Mouse (Mus musculus) heart, embryonic 12.5 days (tissue): ENCODE results near the gene Epo. TPM values are rescaled to one million over a fixed set of nuclear protein-coding genes. Genes with fewer than 3 reads are reported as not detected.

Source experiments
- ATAC-seq: fragments of 200-750 bp; cut with Nextera tagmentation; 2 replicates; pipeline ENCODE4 v1.8.0; 2017; ENCODE audit warnings: moderate TSS enrichment, moderate library complexity; ENCODE audit not compliant: insufficient number of reproducible peaks, low FRiP score
- H3K27ac ChIP-seq: fragments of 300-500 bp; sonication (generic); 2 replicates; pipeline ENCODE4 v1.5.1; 2016; ENCODE audit warnings: mild to moderate bottlenecking, moderate library complexity; ENCODE audit not compliant: poor library complexity, severe bottlenecking
- H3K27me3 ChIP-seq: fragments of 300-500 bp; sonication (generic); replicated peaks from 2 replicates; pipeline ENCODE4 v1.6.1; 2016; ENCODE audit warnings: mild to moderate bottlenecking, moderate library complexity
- H3K36me3 ChIP-seq: fragments of 300-500 bp; sonication (generic); 2 replicates; pipeline ENCODE4 v1.6.1; 2016; ENCODE audit warnings: mild to moderate bottlenecking, moderate library complexity
- H3K4me1 ChIP-seq: fragments of 300-500 bp; sonication (generic); replicated peaks from 2 replicates; pipeline ENCODE4 v1.6.1; 2016; ENCODE audit warnings: mild to moderate bottlenecking
- H3K4me2 ChIP-seq: fragments of 300-500 bp; sonication (generic); 2 replicates; pipeline ENCODE4 v1.6.1; 2016; ENCODE audit warnings: mild to moderate bottlenecking, moderate library complexity
- H3K4me3 ChIP-seq: fragments of 300-500 bp; sonication (generic); 2 replicates; pipeline ENCODE4 v1.5.1; 2016; ENCODE audit warnings: mild to moderate bottlenecking
- H3K9ac ChIP-seq: fragments of 300-500 bp; sonication (generic); 2 replicates; pipeline ENCODE4 v1.6.1; 2016; ENCODE audit warnings: mild to moderate bottlenecking, moderate library complexity
- H3K9me3 ChIP-seq: fragments of 300-500 bp; sonication (generic); replicated peaks from 2 replicates; pipeline ENCODE4 v1.6.1; 2016; ENCODE audit warnings: mild to moderate bottlenecking, moderate library complexity
- WGBS: fragments of 180-500 bp; shearing (Covaris S2); methylation state at CpG from one replicate; pipeline ENCODE4 v1.1.7; 2016; 5-methylcytosine and 5-hydroxymethylcytosine counted together
- polyA plus RNA-seq: library from polyadenylated mRNA; unstranded; fragments of >200 nt; fragmentation: Nextera tagmentation; extraction: Ambion mirVana; gene quantifications from 2 replicates; pipeline ENCODE4 v1.2.1, GENCODE M21; 2016

The Epo gene
- not detected in 2 replicates for polyA plus RNA-seq

- Histone ChIP-seq H3K36me3 (peaks cover 20% of the 10 kb centered on the region), H3K27ac (peak within 1 kb of the TSS; percentile 82), H3K9me3 (no peaks in the 10 kb centered on the region), H3K4me2 (peak within 1 kb of the TSS; percentile 83), H3K9ac (peak within 1 kb of the TSS; percentile 89), H3K27me3 (no peaks in the 10 kb centered on the region), H3K4me3 (peak within 1 kb of the TSS; percentile 65), H3K4me1 (peaks cover 20% of the 10 kb centered on the region)
- ATAC-seq = peak; percentile 89
- under 1% methylated on average over 40 of the region's 40 CpGs for WGBS
Observed at GRCm38 (mm10) chr5:137533117-137533827, at the start of gene Epo, which contains the start of gene Gnb2. TSS of gene Epo (minus strand) at chr5:137533242. TSS of gene Gnb2 (minus strand) at chr5:137533510.

- no peaks in the 10 kb centered on the region for H3K36me3 ChIP-seq
- 0 out of 2 replicates have a peak, but pooled peaks cover 4% of the 10 kb centered on the region for H3K9me3 ChIP-seq
- H3K9ac ChIP-seq = no peak overlapping the region
- peaks cover 11% of the 10 kb centered on the region; the same call in 1 of the 2 replicates for H3K4me1 ChIP-seq
- H3K4me3 ChIP-seq = no peak overlapping the region
- H3K4me2 ChIP-seq = 0 out of 2 replicates have a peak overlapping the region, but pooled peaks have one; percentile 71
- no peak for ATAC-seq
- no peak overlapping the region for H3K27ac ChIP-seq
- WGBS = 19% methylated on average over 8 of the region's 8 CpGs
- H3K27me3 ChIP-seq = peaks cover 39% of the 10 kb centered on the region
Observed at GRCm38 (mm10) chr5:137582702-137583101, 49.7 kb upstream of the Epo start.

GRCm38 (mm10) chr5:137580246-137580645 is 47.2 kb upstream of the Epo start:
- Histone ChIP-seq H3K9ac (no peak overlapping the region), H3K27ac (no peak overlapping the region), H3K4me3 (no peak overlapping the region), H3K4me1 (peaks cover 11% of the 10 kb centered on the region; the same call in 1 of the 2 replicates), H3K36me3 (no peaks in the 10 kb centered on the region), H3K9me3 (no peaks in the 10 kb centered on the region), H3K27me3 (peaks cover 51% of the 10 kb centered on the region), H3K4me2 (no peak overlapping the region)
- ATAC-seq = no peak
- 76% methylated on average over 6 of the region's 6 CpGs for WGBS

GRCm38 (mm10) chr5:137574470-137574901 is 41.4 kb upstream of the Epo start:
- Histone ChIP-seq H3K4me3 (peak overlapping the region; percentile 34), H3K9me3 (no peaks in the 10 kb centered on the region), H3K4me2 (peak overlapping the region; percentile 64), H3K36me3 (no peaks in the 10 kb centered on the region), H3K27me3 (peaks cover 41% of the 10 kb centered on the region), H3K4me1 (peaks cover 12% of the 10 kb centered on the region), H3K27ac (no peak overlapping the region), H3K9ac (0 out of 2 replicates have a peak overlapping the region, but pooled peaks have one; percentile 8)
- 11% methylated on average over 27 of the region's 27 CpGs for WGBS
- ATAC-seq = no peak

- H3K4me2 ChIP-seq = peak overlapping the region; percentile 43; the same call in 1 of the 2 replicates
Observed at GRCm38 (mm10) chr5:137570691-137571586, 37.9 kb upstream of the Epo start.

GRCm38 (mm10) chr5:137570181-137570580 is 37.1 kb upstream of the Epo start:
- H3K4me3 ChIP-seq = no peak overlapping the region
- H3K27ac ChIP-seq = no peak overlapping the region
- H3K9ac ChIP-seq = no peak overlapping the region
- H3K9me3 ChIP-seq = 0 out of 2 replicates have a peak, but pooled peaks cover 3% of the 10 kb centered on the region
- H3K27me3 ChIP-seq = peaks cover 45% of the 10 kb centered on the region
- peaks cover 14% of the 10 kb centered on the region for H3K4me1 ChIP-seq
- ATAC-seq = no peak
- WGBS = 36% methylated on average over 7 of the region's 7 CpGs
- no peaks in the 10 kb centered on the region for H3K36me3 ChIP-seq
- peak overlapping the region; percentile 43 for H3K4me2 ChIP-seq

More at GRCm38 (mm10) chr5:137570691-137571586, 37.9 kb upstream of the Epo start:
- no peaks in the 10 kb centered on the region for H3K36me3 ChIP-seq
- peak; percentile 73 for ATAC-seq
- H3K9me3 ChIP-seq = 0 out of 2 replicates have a peak, but pooled peaks cover 3% of the 10 kb centered on the region
- H3K27ac ChIP-seq = no peak overlapping the region
- no peak overlapping the region; the same call in 1 of the 2 replicates for H3K4me3 ChIP-seq
- 70% methylated on average over 17 of the region's 17 CpGs for whole genome bisulfite sequencing
- peaks cover 45% of the 10 kb centered on the region for H3K27me3 ChIP-seq
- peaks cover 14% of the 10 kb centered on the region for H3K4me1 ChIP-seq
- no peak overlapping the region for H3K9ac ChIP-seq

GRCm38 (mm10) chr5:137569665-137570064 is 36.6 kb upstream of the Epo start, which contains the start of gene Tfr2:
TSS of gene Tfr2 (plus strand) at chr5:137569840.
- peaks cover 12% of the 10 kb centered on the region for H3K4me1 ChIP-seq
- WGBS = 23% methylated on average over 9 of the region's 9 CpGs
- peak; percentile 79 for ATAC-seq
- H3K4me3 ChIP-seq = no peak within 1 kb of the TSS
- no peak within 1 kb of the TSS for H3K9ac ChIP-seq
- H3K36me3 ChIP-seq = no peaks in the 10 kb centered on the region
- peaks cover 41% of the 10 kb centered on the region for H3K27me3 ChIP-seq
- 0 out of 2 replicates have a peak, but pooled peaks cover 3% of the 10 kb centered on the region for H3K9me3 ChIP-seq
- H3K27ac ChIP-seq = no peak within 1 kb of the TSS
- H3K4me2 ChIP-seq = peak within 1 kb of the TSS; percentile 43

GRCm38 (mm10) chr5:137569031-137569430 is 36.0 kb upstream of the Epo start:
- no peak overlapping the region for H3K9ac ChIP-seq
- H3K4me2 ChIP-seq = no peak overlapping the region
- no peak overlapping the region for H3K27ac ChIP-seq
- 65% methylated on average over 12 of the region's 12 CpGs for WGBS
- H3K4me3 ChIP-seq = no peak overlapping the region
- H3K4me1 ChIP-seq = peaks cover 6% of the 10 kb centered on the region
- H3K27me3 ChIP-seq = peaks cover 34% of the 10 kb centered on the region
- ATAC-seq = no peak
- H3K36me3 ChIP-seq = no peaks in the 10 kb centered on the region
- 0 out of 2 replicates have a peak, but pooled peaks cover 3% of the 10 kb centered on the region for H3K9me3 ChIP-seq

GRCm38 (mm10) chr5:137568223-137568798 is 35.3 kb upstream of the Epo start:
- Histone ChIP-seq H3K27ac (no peak overlapping the region), H3K9ac (no peak overlapping the region), H3K4me3 (no peak overlapping the region), H3K4me1 (peaks cover 4% of the 10 kb centered on the region; the same call in 1 of the 2 replicates), H3K36me3 (no peaks in the 10 kb centered on the region), H3K9me3 (0 out of 2 replicates have a peak, but pooled peaks cover 3% of the 10 kb centered on the region), H3K27me3 (peaks cover 28% of the 10 kb centered on the region), H3K4me2 (no peak overlapping the region)
- no peak for ATAC-seq
- 77% methylated on average over 8 of the region's 8 CpGs for WGBS

GRCm38 (mm10) chr5:137566416-137566815 is 33.4 kb upstream of the Epo start:
- Histone ChIP-seq H3K27ac (no peak overlapping the region), H3K9ac (no peak overlapping the region), H3K36me3 (no peaks in the 10 kb centered on the region), H3K4me1 (peaks cover 4% of the 10 kb centered on the region; the same call in 1 of the 2 replicates), H3K4me3 (no peak overlapping the region), H3K27me3 (peaks cover 25% of the 10 kb centered on the region), H3K4me2 (no peak overlapping the region), H3K9me3 (0 out of 2 replicates have a peak, but pooled peaks cover 3% of the 10 kb centered on the region)
- no peak for ATAC-seq
- WGBS = 90% methylated on average over 5 of the region's 5 CpGs
